Mouse (Mus musculus): ENCODE results near the gene H2-Oa.

H2-Oa gene

DNA sequence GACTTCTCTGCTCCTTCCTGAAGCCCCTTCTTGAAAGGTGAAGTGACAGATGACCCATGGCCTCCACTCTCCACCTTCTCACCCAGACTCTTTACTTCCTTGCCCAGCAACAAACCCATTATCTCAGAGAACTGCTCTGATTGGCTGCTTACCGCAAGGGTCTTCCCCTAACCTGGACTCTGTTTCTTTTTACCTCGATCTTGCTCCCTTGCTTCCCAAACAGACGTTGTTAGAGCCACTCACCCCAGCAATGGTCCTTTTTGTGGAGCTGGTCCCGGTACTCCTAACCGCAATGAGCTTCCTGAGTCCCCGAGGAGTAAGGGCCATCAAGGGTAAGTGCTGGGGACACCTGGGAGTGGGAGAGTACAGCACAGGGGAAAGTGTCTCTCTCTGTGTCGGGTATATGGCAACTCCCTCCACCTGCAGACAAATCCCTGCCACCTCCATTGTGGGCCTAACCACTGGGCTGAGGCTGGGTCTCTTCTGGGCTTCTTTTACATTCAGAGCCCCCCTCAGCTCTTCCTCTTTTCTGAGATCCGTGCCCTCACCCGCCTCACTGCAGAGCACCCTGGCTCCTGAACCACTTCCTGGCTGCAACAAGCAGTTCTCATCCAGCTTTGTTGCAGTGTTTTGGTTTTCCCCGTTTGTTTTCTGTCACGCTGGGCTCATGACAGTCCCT is at the start of gene H2-Oa:
Gene H2-Oa (plus strand): TSS at position 144 of the 679 bp plus-strand sequence.
- no peak for DNase-seq (ENCODE audit: low read depth in 1 of 2, low spot score in 2 of 2)

DNA sequence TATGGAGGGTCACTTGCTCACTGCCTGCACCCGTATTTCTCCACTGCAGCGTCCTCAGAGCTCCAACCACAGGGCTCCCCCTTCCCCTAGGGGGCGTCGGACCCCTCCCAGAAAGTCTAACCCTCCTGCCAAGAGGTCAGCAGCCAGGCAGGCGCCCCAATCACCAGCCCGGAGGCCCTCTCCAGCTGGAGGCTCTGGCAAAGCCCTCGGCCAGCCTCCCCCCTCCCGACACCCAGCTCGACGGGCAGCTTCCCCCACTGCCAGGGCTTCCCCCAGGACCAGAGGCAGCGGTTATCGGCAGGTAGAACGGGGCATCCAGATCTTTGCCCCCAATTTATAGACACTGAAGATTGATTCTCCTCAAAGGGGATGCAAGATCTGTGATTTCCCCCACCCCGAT is 46.2 kb upstream of the H2-Oa start:
- no peak for DNase-seq (ENCODE audit: low read depth in 1 of 2, low spot score in 2 of 2)

DNA sequence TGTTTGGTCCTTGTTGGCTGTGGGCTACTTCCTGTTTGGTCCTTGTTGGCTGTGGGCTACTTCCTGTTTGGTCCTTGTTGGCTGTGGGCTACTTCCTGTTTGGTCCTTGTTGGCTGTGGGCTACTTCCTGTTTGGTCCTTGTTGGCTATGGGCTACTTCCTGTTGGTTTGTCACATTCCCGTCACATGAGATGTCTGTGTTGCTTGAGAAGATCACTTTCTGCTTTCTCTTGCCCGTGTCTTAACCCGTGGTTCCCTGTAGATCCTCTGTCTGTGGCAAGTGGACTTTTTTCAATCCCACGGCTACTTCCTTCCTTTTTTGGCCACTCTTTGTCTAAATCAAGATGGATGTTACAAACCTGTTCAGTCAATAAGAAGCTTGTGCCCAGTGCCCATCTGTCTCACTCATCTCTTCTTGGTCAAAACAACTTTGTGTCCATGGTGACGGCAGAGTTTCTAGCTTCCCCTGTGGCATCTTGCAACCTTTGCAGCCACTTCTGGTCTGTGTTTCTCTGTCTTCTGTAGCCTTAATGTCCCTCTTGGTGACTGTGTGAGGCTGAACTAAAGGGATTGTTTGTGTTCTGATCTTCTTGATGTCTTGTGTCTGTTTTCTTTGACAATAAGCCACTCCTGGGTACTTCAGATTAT is 44.6 kb upstream of the H2-Oa start:
- peak in 1 of 2 experiments; percentile 39 for DNase-seq (ENCODE audit: low read depth in 1 of 2, low spot score in 2 of 2)

DNA sequence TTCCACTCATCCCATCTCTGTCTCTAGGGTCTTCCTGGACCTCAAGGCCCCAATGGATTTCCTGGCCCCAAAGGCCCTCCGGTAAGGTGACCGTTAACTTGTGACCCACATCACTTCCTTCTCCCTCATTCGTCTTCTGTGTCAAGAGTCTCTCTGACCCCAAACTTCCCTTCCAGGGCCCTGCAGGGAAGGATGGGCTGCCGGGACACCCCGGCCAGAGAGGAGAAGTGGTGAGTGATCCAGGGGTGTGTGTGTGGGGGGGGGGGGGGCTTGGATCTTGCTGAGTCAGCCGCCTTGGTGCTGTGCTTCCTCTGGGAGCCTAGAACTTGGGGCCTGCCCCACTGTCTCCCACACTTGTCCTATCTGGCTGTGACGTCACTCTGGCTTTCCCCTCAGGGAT is 34.9 kb upstream of the H2-Oa start:
- DNase-seq (ENCODE audit: low read depth in 1 of 2, low spot score in 2 of 2), result no peak

DNA sequence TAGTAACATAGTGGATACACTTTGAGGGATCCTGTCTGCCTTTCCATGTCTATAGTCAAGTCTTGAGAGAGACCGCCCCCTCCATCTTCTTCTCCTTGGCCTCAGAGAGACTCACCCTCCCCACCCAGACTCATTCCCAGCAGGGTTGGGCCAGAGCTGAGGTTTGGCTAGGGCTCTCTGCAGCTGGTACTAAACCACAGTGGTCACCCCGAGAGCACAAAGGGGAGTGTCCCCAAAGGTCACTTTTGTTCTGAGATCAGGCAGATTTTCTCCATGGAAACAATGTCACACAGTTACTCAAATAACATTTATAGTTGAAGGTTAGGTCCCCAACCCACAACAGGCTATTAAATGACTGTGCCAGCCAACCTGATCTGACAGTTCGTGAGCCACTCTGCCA is 23.3 kb upstream of the H2-Oa start:
- no peak for DNase-seq (ENCODE audit: low read depth in 1 of 2, low spot score in 2 of 2)

DNA sequence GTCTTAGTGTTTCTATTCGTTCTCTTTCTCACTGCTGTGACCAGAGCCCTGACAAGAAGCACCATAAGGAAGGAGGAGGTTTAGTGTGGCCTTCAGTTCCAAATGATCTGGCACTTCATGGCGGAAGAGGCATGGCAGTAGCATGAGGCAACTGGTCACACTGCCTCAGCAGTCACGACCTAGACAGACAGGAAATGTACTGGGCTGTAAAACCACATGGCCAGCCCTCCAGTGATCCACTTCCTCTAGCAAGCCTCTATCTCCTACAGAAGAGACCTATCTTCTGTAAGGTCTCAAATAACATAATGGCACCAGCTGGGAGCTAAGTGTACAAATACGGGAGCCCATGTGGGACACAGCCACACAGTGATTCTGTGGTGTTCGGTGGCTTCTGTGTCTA is 20.0 kb upstream of the H2-Oa start:
- DNase-seq (ENCODE audit: low read depth in 1 of 2, low spot score in 2 of 2), result peak in 1 of 2 experiments; percentile 27

DNA sequence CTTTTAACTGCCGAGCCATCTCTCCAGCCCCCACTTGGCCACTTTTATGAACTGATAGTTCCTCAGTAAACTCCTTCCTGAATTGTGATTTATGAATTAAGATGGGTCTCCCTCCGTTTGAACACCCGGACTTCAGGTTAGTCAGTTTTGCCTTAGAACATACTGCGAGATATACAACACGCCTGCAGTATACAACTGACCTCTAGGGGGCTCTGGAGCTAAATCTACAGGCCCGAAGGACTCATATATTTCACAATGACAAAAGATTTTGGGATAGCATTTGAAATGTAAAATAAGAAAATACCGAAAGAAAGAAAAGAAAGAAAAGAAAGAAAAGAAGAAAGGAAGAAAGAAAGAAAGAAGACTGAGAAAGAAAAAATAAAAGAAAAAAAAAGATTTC is 16.9 kb upstream of the H2-Oa start:
- DNase-seq (ENCODE audit: low read depth in 1 of 2, low spot score in 2 of 2), result peak; percentile 29 to 56

DNA sequence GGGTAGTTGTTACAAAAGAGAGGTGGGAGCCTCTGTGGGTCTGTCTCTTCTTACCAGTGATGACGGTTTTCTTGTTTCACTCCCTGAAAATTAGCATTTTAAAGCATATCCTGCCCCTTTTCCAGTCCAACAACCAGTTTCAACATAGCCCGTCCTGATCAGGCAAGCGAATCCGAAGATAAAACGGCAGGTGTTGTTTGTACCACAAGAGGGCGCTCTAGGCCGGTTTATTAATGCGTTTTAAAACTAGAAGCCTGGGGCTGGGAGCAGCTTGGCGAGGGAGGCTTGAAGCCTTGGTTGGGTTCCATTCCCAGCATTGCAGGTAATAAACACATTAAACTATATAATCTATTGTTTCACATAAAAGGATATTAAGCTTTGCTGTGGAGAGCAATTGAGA is 14.6 kb upstream of the H2-Oa start:
- peak in 1 of 2 experiments; percentile 52 for DNase-seq (ENCODE audit: low read depth in 1 of 2, low spot score in 2 of 2)

DNA sequence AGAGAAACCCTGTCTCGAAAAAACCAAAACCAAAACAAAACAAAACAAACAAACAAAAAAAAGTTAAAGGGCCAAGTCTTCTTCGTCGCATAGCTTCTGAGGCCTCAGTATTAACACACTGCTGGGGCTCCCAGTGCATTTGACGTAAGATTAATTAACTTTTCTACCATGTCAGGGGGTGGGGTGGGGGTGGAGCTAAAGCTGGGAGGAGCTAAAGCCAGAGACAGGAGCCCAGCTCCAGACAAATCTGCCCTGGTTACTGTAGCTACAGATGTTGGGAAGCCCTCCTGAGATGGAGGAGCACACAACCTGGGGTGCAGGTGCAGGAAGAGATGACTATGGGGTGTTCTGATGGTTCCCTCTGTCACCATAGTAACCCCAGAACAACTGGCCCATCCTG is 14.0 kb upstream of the H2-Oa start:
- DNase-seq (ENCODE audit: low read depth in 1 of 2, low spot score in 2 of 2), result no peak

DNA sequence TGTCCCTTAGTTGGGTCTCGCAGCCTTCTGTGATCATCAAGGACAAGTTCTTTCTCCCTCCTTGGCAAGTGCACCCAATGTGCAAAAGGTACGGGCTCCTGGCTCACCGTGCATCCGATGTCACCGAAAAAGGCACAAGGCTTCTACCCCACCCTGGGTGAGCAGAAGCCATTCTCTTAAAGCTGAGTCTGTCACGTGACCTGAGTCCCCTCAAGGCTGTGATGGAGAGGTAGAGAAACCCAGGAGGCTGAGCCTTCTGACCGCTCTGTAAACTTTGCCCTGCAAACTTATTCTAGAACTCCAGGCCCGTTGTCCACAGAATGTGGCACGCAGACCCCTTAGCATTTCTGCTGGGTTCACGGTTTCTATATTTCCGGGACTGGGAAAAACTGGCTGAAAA is 13.1 kb upstream of the H2-Oa start:
- DNase-seq (ENCODE audit: low read depth in 1 of 2, low spot score in 2 of 2), result no peak

DNA sequence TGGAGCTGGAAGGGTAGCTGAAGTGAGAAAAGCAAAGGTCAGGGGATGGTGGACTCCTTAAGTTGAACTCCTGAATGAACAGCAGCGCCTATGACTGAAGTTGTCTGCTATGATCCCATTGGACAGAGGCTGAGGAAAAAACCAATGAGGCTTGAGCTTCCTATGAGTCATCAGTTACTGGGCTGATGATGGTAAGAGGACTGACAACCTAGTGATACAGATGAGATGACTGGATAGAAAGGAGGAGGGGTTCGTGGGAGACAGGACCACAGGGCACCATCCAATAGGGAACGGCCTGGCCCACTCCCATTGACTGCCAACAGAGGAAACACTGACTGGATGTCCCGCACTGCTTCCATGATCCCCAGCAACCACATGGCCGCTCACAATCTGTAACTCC is 12.5 kb upstream of the H2-Oa start:
- DNase-seq (ENCODE audit: low read depth in 1 of 2, low spot score in 2 of 2), result no peak

DNA sequence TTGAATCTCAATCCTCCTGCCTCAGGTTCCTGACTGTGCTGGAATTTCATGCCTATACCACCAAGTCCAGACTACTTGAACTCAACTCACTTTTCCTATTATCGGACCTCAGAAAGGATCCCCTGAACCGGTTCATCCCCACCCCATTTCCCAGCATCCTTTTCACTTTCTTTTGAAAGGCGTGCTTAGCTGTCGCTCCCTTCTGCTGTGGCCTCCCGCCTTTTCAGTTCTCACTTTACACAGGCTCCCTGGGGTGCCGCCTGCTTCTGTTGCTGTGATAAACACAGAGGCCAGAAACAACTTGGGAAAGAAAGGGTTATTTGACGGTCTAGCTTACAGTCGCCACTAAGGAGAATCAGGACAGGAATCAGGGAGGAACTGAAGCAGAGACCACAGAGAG is 9.0 kb upstream of the H2-Oa start:
- DNase-seq (ENCODE audit: low read depth in 1 of 2, low spot score in 2 of 2), result no peak

DNA sequence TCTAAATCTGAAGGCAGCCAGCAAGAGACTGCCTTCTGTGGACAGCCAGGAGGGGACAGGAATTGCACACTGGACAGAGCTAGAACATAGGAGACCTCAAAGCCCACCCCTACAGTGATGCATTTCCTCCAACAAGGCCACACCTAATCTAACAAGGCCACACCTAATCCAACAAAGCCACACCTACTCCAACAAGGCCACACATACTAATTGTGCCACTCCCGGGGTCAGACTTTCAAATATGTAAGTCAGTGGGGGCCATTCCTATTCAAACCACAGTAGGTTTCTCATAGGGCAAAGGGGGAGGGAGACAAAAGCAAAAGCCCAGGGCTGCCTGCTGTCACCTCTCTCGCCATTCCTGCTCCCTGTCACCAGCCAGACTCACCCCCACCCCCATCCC is 4.8 kb upstream of the H2-Oa start:
- no peak for DNase-seq (ENCODE audit: low read depth in 1 of 2, low spot score in 2 of 2)

DNA sequence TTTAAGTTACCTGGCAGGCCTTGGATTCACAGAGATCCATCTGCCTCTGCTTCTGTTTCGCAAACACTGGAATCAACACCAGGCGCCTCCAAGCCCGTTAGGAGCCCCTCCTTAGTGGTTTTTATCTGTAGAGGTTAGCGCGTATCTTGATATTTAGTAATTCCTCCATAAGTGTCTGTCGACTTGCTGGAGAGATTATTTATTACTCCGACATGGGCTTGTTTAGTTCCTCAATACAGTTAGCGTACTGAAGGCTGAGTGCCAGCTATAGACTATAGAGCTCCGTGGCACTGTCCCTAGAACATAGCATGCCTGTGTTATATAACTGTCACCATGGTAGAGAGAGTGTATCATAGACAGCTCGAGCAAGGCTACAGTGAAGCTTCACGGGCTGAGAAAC is 4.0 kb upstream of the H2-Oa start:
- DNase-seq (ENCODE audit: low read depth in 1 of 2, low spot score in 2 of 2), result no peak

DNA sequence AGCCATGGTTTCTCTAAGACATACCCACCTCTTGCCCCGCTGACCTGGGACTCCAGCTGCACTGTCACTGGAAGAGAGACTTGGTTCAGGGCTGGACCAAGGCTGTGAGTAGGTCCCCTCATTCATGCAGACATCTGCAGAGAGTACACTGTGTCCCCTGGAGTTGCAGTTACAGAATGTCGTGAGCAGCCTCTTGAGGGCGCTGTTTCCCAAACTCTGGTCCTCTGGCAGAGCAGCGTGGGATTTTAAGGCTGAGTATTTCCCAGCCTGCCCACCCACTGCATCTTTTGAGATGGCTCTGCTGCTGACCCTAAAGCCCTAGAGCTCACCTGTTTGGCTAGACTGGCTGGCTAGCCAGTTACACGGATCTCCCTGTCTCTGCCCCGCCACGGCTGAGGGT is 1.2 kb upstream of the H2-Oa start:
- peak in 1 of 2 experiments; percentile 48 for DNase-seq (ENCODE audit: low read depth in 1 of 2, low spot score in 2 of 2)

DNA sequence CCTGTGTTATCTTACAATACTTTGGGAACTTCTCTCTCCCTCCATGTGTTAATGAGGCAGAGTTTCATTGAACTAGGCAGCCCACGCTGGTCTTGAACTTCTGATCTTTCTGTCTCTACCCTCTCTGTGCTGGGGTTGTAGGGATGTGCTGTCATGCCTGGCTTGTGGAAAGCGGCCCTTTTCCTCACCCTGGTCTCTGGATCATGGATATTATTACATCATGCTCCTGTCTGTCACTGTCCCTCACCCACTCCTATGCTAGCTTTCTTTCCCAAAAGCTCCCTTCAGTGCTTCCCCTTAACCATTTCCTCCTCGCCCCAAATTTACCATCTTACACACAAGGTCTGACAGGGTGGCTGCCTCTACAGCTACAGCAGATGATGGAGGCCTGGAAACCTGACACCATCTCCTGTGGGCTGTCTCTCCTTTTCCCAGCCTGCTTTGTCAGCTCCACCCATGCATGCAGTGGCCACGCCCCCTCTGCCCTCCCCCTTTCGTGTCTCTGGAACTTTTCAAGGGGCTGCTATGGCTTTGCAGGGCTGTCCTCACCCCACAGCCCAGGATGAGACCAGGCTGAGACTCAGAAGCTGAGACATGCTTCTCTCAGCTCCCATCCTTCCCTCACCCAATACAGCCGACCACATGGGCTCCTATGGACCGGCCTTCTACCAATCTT is 1.2 kb downstream of the H2-Oa start:
- DNase-seq (ENCODE audit: low read depth in 1 of 2, low spot score in 2 of 2), result no peak

DNA sequence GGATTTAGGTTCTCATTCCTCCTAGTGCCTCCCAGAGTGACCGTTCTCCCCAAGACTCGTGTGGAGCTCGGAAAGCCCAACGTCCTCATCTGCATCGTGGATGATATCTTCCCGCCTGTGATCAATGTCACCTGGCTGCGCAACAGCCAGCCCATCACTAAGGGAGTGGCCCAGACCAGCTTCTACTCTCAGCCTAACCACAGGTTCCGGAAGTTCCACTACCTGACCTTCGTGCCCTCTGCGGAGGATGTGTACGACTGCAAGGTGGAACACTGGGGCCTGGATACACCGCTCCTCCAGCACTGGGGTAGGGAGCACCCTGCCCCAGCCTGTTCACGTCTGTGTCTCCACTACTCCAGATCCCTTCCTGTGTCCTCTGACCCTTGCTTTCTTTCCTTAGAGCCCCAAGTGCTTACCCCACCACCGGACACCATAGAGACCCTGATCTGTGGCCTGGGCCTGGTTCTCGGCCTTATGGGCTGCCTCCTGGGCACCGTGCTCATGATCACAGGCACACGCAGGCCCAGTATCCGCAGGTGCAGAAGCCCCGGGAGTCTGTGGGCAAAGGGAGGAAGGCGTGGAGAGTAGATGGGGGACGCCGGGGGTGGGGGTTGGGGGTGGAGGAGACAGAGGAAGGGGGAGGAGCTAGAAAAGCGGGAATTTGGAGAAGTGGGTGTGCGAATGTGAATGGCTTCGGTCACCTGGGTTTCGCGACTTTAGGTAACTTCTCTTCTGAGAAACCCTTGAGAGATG is 2.3 kb downstream of the H2-Oa start:
- DNase-seq (ENCODE audit: low read depth in 1 of 2, low spot score in 2 of 2), result no peak

DNA sequence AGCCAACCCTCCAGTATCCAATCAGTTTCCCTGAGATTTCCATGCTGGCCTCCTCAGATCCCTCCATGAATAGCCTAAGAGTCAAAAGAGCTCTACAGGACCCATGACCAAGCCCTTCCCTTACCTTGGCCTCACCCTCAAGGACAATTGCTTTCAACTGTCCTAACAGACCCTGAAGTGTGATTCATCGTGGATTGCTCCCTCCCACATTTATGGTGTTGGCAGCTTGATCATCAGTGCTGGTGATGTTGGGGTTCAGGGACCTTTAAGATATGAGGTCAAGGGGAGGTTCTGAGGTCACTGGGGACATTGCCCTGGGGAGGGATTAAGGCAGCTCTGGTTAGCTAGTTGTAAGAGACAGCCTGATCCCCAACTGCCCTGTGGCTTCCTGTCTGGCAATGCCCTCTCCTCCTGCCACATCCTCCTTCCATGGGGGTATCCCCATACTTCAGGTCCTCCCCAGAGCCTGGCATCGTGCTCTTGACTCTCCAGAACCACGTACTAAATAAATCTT is 4.4 kb downstream of the H2-Oa start:
- no peak for DNase-seq (ENCODE audit: low read depth in 1 of 2, low spot score in 2 of 2)

DNA sequence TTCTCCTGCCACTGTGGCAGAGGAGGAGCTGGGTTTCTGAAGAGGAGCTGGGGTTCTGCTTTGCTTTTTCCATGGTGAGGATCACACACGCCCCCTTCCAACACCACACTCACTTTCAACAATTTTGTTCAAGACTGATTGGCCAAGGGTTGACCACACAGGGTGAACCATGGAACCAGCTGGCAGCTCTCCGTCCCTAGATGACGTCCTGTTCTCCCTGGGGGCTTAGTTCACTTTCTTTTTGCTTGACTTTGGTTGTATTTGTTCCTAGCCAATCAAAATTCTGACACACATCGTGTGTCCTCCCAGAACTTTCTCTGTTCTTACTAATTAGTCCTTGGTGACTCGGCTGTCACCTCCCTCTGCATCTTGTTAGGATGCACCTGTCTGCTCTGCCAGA is 5.1 kb downstream of the H2-Oa start:
- DNase-seq (ENCODE audit: low read depth in 1 of 2, low spot score in 2 of 2), result no peak

DNA sequence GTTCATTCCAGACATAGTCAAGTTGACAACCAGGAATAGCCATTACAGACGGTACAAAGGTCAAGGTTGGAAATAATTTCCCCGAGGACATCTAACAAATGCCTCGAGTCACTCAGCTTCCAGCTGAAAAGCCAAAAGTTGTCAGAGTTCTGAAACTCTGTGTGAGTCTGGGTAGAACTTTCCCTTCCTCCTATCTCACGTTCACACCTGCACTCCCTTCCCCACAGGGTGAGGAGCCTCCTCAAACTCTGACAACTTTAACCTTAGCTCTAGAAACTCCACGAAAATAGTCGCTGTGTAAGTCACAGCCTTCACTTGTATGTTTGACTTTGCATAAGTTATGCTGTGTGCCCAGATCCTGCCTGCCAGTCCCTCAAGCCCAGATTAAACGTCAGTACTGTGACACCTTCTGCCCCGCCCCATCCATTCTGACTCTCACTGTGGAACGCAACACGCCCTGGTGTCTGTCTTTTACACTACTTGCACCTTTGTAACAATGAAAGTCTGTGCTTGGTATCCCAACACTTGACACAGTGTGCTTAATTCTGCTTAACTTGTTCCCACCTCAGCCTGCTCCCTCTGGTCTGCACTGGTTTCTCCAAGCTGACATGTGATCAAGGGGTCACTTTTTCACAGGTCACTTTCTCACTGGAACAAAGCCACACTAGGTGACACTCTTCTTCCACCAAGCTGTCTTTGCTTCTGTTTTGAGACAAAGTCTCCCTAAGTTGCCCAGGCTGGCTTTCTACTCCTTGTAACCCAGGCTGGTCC is 6.8 kb downstream of the H2-Oa start:
- DNase-seq (ENCODE audit: low read depth in 1 of 2, low spot score in 2 of 2), result no peak

DNA sequence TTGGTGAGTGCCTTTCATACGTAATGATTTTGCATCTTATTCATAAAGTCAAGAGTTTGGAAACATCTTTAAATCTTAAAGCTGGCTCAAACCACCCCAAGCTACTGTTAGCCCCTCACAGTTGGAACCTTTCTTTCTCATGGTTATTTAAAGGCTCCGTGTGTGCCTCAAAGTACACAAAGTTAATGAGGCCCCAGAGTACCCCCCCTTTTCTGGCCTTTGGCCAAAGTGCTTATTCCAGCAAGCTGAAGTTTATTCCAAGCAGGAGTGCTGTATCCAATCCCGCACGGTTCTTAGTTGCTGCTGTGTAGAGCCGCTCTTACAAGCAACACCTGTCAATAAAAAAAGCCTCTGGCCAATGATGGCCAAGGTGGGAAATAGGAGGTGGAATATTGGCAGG is 7.4 kb downstream of the H2-Oa start:
- no peak for DNase-seq (ENCODE audit: low read depth in 1 of 2, low spot score in 2 of 2)
